Mouse (Mus musculus) hindbrain, postnatal 0 days (tissue): ENCODE measurements around the gene Stk16. TPM values are rescaled to one million over a fixed set of nuclear protein-coding genes. Genes with fewer than 3 reads are reported as not detected.

Experiments
- ATAC-seq: fragments of 200-750 bp; cut with Nextera tagmentation; 2 replicates; pipeline ENCODE4 v1.8.0; 2017; ENCODE audit warnings: mild to moderate bottlenecking, moderate TSS enrichment, moderate library complexity
- DNase-seq: peaks from one replicate; pipeline ENCODE4 v3.0.0-alpha.2; 2015; ENCODE audit warnings: low spot score
- H3K27ac ChIP-seq: fragments of 300-500 bp; sonication (generic); 2 replicates; pipeline ENCODE4 v1.5.1; 2014; ENCODE audit warnings: mild to moderate bottlenecking
- H3K27me3 ChIP-seq: fragments of 300-500 bp; sonication (generic); 2 replicates; pipeline ENCODE4 v1.6.1; 2014; ENCODE audit warnings: low read length, mixed read lengths; ENCODE audit not compliant: insufficient read depth
- H3K36me3 ChIP-seq: fragments of 300-500 bp; sonication (generic); 2 replicates; pipeline ENCODE4 v1.6.1; 2014; ENCODE audit warnings: low read length, mixed read lengths; ENCODE audit not compliant: insufficient read depth
- H3K4me1 ChIP-seq: fragments of 300-500 bp; sonication (generic); 2 replicates; pipeline ENCODE4 v1.6.1; 2014; ENCODE audit warnings: antibody characterized with exemption, low read length, mixed read lengths; ENCODE audit not compliant: insufficient read depth
- H3K4me2 ChIP-seq: fragments of 300-500 bp; sonication (generic); 2 replicates; pipeline ENCODE4 v1.6.1; 2014; ENCODE audit warnings: low read depth, mild to moderate bottlenecking, low read length, moderate library complexity, mixed read lengths
- H3K4me3 ChIP-seq: fragments of 300-500 bp; sonication (generic); 2 replicates; pipeline ENCODE4 v1.5.1; 2014; ENCODE audit warnings: low read length
- H3K9ac ChIP-seq: fragments of 300-500 bp; sonication (generic); replicated peaks from 2 replicates; pipeline ENCODE4 v1.6.1; 2014; ENCODE audit warnings: mild to moderate bottlenecking, low read length, moderate library complexity, mixed read lengths
- H3K9me3 ChIP-seq: fragments of 300-500 bp; sonication (generic); 2 replicates; pipeline ENCODE4 v1.6.1; 2016; ENCODE audit warnings: low read length, mixed read lengths
- CTCF ChIP-seq: IDR thresholded peaks from 2 replicates; pipeline ENCODE4 v1.5.1; 2016; ENCODE audit warnings: antibody characterized with exemption, control low read depth, low read depth
- WGBS: fragments of 180-500 bp; shearing (Covaris S2); extraction: QIAGEN DNeasy Blood & Tissue Kit; methylation state at CpG from one replicate; pipeline ENCODE4 v1.1.7; 2014; 5-methylcytosine and 5-hydroxymethylcytosine counted together
- polyA plus RNA-seq: library from polyadenylated mRNA; unstranded; fragments of >200 nt; fragmentation: Nextera tagmentation; extraction: Ambion mirVana; gene quantifications from 2 replicates; pipeline ENCODE4 v1.2.1, GENCODE M21; 2015
- total RNA-seq: library from RNA; depleted of rRNA; stranded (reverse); fragments of >200 nt; gene quantifications from 2 replicates; pipeline ENCODE4 v1.2.3, GENCODE M21; 2014

Gene Stk16
- total and polyA plus RNA-seq, 2 experiments from 2014 or later = 103 to 105 TPM

DNA sequence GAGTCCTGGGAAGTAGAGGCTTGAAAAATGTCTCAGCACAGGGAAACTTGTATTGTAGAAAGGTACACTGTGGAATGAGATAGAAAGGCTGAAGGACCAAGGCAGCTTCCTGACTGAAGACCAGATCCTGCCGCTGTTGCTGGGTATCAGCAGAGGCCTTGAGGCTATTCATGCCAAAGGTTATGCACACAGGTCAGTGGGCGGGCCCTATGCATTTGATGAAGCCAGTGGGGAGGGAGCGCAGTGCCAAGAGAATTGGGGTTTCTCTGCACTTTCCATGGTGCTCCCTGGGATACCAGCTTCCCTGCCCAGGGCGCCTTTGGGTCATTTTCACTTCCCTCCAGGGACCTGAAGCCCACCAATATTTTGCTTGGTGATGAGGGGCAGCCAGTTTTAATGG lies 1.9 kb downstream of the Stk16 start:
- TF ChIP-seq CTCF = no peak
- Histone ChIP-seq H3K27ac (no peak overlapping the region), H3K4me2 (no peak overlapping the region), H3K4me1 (peaks cover 20% of the 10 kb centered on the region), H3K27me3 (no peaks in the 10 kb centered on the region), H3K9ac (no peak overlapping the region), H3K36me3 (peaks cover 28% of the 10 kb centered on the region), H3K4me3 (no peak overlapping the region), H3K9me3 (no peaks in the 10 kb centered on the region)
- DNase-seq (no peak), ATAC-seq (no peak)
- WGBS = 80% methylated on average over 4 of the region's 4 CpGs

DNA sequence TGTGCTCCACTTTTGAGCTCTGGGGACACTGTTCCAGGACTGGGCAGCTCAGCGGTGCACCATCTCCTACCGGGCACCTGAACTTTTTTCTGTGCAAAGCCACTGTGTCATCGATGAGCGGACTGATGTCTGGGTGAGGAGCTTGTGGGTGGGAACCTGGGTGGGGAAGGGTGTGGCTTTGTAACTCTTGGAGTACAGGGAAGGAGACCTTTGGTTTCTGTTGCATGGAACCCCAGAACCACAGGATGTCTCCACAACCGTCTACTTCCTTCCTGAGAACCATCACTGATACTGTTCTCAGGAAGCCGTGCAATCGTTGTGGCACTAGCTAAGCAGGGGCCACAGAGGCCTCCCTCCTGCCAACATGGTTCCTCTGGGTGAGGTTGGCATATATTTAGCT lies 2.5 kb downstream of the Stk16 start:
- TF ChIP-seq CTCF = no peak

DNA sequence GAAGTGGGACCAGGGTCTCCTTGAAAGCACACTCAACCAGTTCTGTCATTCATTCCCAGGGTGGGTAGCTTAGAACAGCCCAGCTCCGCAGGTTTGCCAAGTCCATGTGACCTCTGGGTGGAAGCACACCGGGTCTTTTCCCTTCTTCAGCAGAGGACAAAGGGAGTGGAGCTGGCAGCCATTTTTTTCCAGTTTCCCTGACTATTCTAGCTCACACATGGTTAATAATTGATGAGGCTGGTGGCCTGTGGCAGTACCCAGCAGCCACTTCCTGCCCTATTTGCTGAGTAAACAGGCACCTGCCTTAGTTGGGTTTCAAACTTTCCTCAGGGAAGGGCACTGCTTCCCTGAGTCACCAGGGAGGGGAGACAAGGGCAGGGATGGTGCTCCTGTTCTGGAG lies 3.8 kb downstream of the Stk16 start:
- Histone ChIP-seq H3K9me3 (no peaks in the 10 kb centered on the region), H3K36me3 (peaks cover 28% of the 10 kb centered on the region), H3K4me3 (no peak overlapping the region), H3K27ac (peak overlapping the region; percentile 48; the same call in 1 of the 2 replicates), H3K4me2 (no peak overlapping the region), H3K27me3 (no peaks in the 10 kb centered on the region), H3K4me1 (peaks cover 12% of the 10 kb centered on the region), H3K9ac (no peak overlapping the region)
- 75% methylated on average over 2 of the region's 2 CpGs for WGBS
- TF ChIP-seq CTCF = no peak
- peak; percentile 17 for DNase-seq
- no peak for ATAC-seq

More for the DNA sequence above, 2.5 kb downstream of the Stk16 start:
- H3K4me2 ChIP-seq = no peak overlapping the region
- ATAC-seq = no peak
- H3K36me3 ChIP-seq = peaks cover 28% of the 10 kb centered on the region
- no peak overlapping the region for H3K4me3 ChIP-seq
- H3K4me1 ChIP-seq = peaks cover 20% of the 10 kb centered on the region
- H3K9me3 ChIP-seq = no peaks in the 10 kb centered on the region
- WGBS = 93% methylated on average over 7 of the region's 7 CpGs
- no peak for DNase-seq
- H3K27me3 ChIP-seq = no peaks in the 10 kb centered on the region
- H3K9ac ChIP-seq = no peak overlapping the region
- H3K27ac ChIP-seq = no peak overlapping the region

DNA sequence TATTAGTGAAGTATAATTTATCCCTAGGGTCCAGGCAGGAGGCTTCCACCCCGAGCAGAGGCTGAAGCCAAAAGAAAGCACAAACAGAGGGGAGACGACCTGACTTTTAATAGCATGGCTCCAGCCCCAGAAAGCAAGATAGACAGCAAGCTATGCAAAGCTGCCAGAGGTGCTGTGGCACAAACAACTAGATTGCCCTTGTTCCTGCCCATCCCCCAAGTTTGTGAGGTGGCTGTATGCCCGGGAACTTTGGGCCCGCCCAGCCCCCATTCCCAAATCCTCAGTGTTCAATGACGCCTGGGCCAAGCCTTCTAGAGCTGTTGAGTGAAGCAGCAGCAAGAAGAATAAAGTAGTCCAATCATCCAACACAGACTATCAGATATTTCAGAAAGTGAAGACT lies 4.2 kb downstream of the Stk16 start:
- no peak for TF ChIP-seq CTCF
- DNase-seq (peak; percentile 60), ATAC-seq (peak; percentile 8; the same call in 1 of the 2 replicates)
- peaks cover 17% of the 10 kb centered on the region for H3K4me1 ChIP-seq
- H3K36me3 ChIP-seq = peaks cover 28% of the 10 kb centered on the region
- no peaks in the 10 kb centered on the region for H3K9me3 ChIP-seq
- WGBS = 60% methylated on average over 5 of the region's 5 CpGs
- peak overlapping the region; percentile 48; the same call in 1 of the 2 replicates for H3K27ac ChIP-seq
- no peak overlapping the region for H3K4me3 ChIP-seq
- H3K4me2 ChIP-seq = no peak overlapping the region
- H3K9ac ChIP-seq = no peak overlapping the region
- no peaks in the 10 kb centered on the region for H3K27me3 ChIP-seq

DNA sequence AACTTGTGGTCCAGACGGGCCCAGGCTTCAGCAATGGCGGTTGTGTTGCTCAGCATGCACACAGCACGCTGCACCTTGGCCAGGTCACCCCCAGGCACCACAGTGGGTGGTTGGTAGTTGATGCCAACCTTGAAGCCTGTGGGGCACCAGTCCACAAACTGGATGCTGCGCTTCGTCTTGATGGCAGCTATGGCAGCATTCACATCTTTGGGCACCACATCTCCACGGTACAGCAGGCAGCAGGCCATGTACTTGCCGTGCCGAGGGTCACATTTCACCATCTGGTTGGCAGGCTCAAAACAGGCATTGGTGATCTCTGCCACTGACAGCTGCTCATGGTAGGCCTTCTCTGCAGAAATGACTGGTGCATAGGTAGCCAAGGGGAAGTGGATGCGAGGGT lies 5.1 kb downstream of the Stk16 start:
- Histone ChIP-seq H3K4me2 (no peak overlapping the region), H3K9ac (no peak overlapping the region), H3K4me1 (peaks cover 14% of the 10 kb centered on the region), H3K36me3 (peaks cover 28% of the 10 kb centered on the region), H3K9me3 (no peaks in the 10 kb centered on the region), H3K4me3 (no peak overlapping the region), H3K27ac (no peak overlapping the region), H3K27me3 (peaks cover 4% of the 10 kb centered on the region; the same call in 1 of the 2 replicates)
- no peak for TF ChIP-seq CTCF
- ATAC-seq (no peak), DNase-seq (no peak)
- 82% methylated on average over 9 of the region's 9 CpGs for WGBS

DNA sequence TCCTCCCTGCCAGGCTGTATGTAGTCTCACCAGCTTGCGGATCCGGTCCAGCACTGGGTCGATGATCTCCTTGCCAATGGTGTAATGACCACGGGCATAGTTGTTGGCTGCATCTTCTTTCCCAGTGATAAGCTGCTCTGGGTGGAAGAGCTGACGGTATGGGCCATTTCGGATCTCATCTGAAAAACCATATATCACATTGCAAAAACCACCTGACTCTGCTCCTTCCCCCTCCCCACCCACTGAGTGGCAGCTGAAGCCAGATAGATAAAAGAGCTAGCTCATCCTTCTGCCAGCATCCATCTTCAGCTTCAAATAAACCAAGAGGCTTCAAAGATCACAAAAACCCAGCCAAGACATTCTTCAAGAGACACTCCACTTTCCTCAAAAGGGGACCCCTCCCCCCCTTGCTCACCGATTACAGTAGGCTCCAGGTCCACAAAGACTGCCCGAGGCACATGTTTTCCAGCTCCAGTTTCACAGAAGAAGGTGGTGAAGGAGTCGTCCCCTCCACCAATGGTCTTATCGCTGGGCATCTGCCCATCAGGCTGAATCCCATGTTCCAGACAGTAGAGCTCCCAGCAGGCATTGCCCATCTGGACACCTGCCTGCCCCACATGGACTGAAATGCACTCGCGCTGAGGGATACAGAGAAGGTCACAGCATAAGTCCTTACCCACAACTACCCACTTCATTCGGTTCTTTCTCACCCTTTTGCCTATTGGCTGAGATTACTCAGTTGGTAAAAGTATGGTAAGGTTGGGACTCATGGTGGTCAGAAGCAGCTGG lies 6.4 kb downstream of the Stk16 start:
- Histone ChIP-seq H3K4me2 (0 out of 2 replicates have a peak overlapping the region, but pooled peaks have one; percentile 74), H3K4me3 (no peak overlapping the region), H3K27ac (no peak overlapping the region), H3K4me1 (peaks cover 6% of the 10 kb centered on the region), H3K9ac (no peak overlapping the region), H3K9me3 (no peaks in the 10 kb centered on the region), H3K36me3 (peaks cover 28% of the 10 kb centered on the region), H3K27me3 (peaks cover 13% of the 10 kb centered on the region; the same call in 1 of the 2 replicates)
- ATAC-seq = no peak
- no peak for TF ChIP-seq CTCF
- 73% methylated on average over 13 of the region's 13 CpGs for WGBS
- no peak for DNase-seq

DNA sequence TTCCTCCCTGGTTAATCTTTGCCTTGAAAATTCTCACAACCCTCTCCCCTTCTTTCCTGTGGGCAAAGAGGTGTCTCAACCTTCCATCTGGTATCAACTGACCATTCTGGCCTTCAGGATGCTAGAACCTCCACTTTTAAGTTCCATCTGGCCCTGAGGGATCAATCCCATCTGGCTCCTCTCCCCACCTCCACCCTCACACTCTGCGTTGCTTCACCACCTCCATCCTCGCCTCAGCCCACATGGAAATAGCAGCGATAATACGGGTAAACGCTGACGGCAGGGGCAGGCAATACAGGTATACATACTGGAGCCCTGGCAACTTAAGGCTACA lies 7.2 kb downstream of the Stk16 start:
- Histone ChIP-seq H3K27ac (no peak overlapping the region), H3K4me2 (peak overlapping the region; percentile 74), H3K9ac (peak overlapping the region; percentile 62; the same call in 1 of the 2 replicates), H3K27me3 (peaks cover 13% of the 10 kb centered on the region; the same call in 1 of the 2 replicates), H3K4me3 (peak overlapping the region; percentile 46), H3K36me3 (peaks cover 23% of the 10 kb centered on the region), H3K4me1 (peaks cover 5% of the 10 kb centered on the region), H3K9me3 (no peaks in the 10 kb centered on the region)
- DNase-seq (no peak), ATAC-seq (peak; percentile 3; the same call in 1 of the 2 replicates)
- WGBS = 6% methylated on average over 6 of the region's 6 CpGs
- TF ChIP-seq CTCF = no peak
